Mouse (Mus musculus) fat pad, adult 2 months (tissue): ENCODE results near the gene 4930451I11Rik.
A peak's percentile ranks its signal among the peaks of the same experiment; 100 is the strongest.

Experiments
- DNase-seq: peaks from one replicate; pipeline ENCODE4 v3.0.0-alpha.2; 2011; ENCODE audit warnings: low read depth, low spot score; ENCODE audit errors: extremely low read depth

The 4930451I11Rik gene

DNA sequence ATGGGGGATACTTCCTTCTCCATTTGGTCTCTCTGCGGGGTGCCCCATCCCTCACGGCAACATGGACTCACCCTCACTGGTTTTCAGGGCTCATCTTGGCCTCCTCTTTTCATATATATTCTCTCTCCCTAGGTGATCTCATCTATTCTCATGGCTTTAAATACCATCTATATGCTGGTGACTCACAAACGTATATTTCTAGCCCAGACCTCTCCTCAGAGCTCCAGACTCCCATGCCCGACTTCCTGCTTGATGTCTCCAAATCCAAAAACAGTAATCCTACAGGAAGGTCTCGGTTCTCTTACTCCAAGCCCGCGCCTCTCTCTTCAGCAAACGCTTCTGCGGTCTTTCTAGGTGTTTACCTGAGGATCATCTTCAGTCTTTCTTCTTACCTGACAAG lies 11.8 kb upstream of the 4930451I11Rik start:
- no peak for DNase-seq

GRCm38 (mm10) chr7:126833294-126833693 lies 1.9 kb upstream of the 4930451I11Rik start:
- no peak for DNase-seq

- DNase-seq = no peak
These were observed 678 bp upstream of the 4930451I11Rik start for GRCm38 (mm10) chr7:126832036-126832598.

GRCm38 (mm10) chr7:126825952-126826351 lies 5.5 kb downstream of the 4930451I11Rik start:
- no peak for DNase-seq

DNA sequence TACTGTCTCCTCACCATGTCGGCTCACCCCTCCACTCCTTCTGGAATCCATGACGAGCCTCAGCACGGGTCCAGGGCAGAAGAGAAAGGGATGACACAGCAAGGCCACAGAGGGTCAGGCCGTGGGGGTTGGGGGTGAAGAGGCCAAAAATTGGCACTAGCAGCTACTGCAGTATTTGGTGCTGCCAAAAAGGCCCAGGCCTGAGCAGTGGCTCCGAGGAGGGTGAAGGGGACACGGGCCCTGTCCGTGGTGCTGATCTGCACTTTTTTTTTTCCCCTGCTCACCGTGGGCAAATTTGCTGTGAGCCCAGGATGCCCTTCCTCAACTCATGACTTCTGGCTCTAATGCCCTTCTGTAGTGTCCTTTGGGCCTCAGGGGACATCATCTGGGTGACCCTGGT lies 6.0 kb downstream of the 4930451I11Rik start:
- DNase-seq = no peak

- DNase-seq = no peak
These were observed 7.5 kb downstream of the 4930451I11Rik start for GRCm38 (mm10) chr7:126823940-126824339.

- DNase-seq = no peak
These were observed 8.2 kb downstream of the 4930451I11Rik start for GRCm38 (mm10) chr7:126823202-126823711.

GRCm38 (mm10) chr7:126822741-126823140 lies 8.7 kb downstream of the 4930451I11Rik start:
- DNase-seq = no peak

DNA sequence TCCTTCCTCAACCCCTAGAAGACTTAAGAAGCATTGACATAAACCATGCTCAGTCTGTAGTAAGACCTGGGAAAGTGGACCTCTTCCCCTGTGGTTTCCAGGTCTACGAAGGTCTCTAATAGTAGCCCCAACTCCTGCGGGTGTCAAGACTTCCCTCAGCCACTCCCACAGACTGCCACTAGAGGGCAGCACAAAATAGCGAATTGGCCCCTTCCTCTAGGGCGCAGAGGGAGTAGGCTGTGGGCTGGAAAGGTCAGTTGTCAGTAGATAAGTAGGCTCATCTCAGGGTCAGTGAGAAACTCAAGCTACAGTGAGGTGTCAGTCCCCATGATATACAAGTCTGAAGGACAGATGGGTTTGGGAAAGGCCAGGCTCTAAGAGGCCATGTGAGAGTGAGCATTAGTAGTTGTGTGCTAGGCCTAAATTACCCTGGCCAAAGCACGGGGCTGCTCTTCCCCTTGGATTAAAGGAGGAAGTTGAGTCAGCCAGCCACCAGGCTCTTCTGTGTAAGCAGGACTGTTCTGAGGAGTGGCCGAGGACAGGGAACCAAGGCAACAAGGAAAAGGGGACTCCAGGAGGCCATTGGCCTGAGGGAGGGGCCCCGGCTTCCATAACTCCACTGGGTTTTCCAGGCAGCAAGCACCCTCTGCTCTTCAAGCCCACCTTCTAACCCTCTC lies 9.5 kb downstream of the 4930451I11Rik start:
- no peak for DNase-seq

GRCm38 (mm10) chr7:126818818-126819217 lies 12.6 kb downstream of the 4930451I11Rik start:
- DNase-seq = no peak

DNA sequence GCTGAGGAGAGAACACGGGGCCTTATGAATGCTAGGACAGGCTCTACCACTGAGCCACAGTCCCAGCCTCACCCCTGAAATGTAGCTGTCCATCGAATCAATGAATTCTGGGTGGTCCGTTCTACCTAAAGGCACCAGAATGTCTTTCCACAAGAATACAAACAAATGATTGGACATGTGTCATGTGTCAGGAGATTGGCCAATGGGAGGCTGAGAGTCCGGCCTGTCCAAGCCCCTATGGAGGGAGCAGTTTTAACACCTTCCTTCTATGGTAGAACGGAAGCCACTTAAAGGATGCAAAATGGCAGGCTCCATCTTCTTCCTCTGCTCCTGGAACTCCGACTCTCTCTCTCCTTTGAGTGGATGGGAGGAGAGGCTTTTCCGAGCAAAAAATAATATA lies 13.8 kb downstream of the 4930451I11Rik start:
- no peak for DNase-seq

GRCm38 (mm10) chr7:126816494-126816893 lies 14.9 kb downstream of the 4930451I11Rik start:
- no peak for DNase-seq

DNA sequence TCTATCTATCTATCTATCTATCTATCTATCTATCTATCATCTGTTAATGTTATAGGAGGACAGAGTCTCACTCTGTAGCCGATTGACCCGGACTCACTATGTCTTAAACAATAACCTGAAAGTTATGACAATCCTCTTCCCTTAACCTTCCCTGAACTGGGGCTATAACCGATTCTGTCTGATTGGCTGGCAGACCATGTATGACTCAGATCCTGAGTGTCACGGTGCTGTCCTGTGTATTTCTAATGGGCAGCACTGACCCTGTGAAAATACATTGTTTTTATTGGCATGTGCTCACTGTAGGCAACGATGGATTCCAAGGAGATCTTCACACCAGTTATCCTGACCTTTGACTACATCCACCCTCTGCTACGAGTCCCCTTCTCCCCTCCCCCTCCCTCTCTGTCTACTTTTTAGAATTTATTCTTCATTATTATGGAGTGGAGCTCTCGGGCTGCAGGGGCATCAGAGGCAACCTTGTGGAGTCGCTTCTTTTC lies 15.7 kb downstream of the 4930451I11Rik start:
- no peak for DNase-seq

DNA sequence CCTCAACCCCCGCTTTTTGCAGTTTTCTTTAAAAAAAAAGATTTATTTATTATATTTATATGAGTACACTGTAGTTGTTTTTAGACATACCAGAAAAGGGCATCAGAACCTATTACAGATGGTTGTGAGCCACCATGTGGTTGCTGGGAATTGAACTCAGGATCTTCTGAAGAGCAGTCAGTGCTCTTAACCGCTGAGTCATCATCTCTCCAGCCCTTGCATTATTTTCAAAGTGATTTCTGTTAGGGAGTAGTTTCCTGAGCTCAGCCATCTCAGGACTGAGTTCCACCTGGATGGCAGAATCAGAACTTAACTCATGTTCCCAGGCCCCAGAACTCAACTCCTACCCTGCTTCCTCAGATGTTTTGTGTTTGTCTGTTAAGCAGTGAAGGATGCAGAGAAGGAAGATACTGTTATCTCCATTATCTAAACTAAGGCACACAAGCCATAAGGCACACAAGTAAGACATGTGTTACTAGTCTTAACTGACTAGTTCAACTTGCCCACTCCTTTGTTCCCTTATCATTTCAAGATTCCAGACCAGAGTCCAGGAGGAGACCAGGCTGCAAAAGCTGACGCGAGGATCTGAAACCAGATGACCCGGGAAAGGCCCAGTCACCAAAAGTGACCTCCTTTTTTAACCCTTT lies 21.6 kb downstream of the 4930451I11Rik start:
- DNase-seq = no peak

DNA sequence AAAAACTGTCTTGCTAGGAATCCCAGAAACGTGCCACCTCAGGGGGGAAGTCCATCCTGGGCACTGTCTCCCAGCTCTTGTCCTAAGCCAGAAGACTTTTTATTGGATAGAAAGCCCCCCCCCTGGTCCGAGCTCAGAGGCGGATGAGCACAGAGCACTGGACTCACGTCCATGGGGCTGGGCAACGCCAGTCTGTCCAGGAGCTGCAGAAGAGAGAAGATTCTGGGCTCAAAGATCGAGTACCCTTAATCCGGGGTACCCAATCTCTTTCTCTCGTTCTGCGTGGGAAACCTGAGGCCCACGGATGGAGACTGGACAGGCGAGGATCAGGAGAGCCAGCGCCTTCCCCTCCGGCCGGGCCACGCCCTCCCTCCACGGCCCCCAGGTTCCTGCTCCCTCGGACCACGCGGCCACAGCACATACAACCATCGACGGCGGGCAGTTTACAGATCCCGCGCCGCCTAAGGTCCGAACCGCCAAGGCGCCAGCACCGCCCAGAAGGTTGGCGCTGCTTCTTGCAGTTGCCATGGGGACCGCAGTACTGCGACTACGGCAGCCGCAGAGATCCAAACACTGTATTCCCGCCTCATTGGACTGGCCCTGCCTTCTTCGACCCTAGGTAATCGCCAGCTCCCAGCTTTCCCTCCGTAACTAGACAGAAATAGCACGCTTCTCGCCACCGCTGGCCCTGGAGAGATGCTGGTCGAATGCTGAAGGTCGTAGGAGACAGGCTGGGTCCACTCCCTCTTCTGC lies 22.6 kb downstream of the 4930451I11Rik start:
- DNase-seq = no peak

DNA sequence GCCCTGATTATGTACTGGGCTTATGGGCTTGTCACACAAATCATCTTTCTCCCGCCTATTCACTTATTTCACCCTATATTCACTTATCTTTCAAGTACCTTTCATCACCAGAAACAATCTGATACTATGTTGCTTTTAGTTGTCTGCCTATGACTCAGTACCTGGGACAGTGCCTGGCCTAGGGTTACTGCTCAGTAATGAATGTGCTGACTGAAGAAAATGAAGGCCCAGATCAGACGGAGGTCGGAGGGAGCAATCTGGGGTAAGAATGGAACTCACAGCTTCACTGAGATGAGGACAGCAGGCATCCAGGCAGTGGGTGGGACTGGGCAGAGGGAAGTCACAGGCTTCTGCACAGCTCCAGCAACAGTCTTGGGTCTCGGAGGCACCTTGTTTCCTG lies 24.0 kb downstream of the 4930451I11Rik start:
- no peak for DNase-seq

DNA sequence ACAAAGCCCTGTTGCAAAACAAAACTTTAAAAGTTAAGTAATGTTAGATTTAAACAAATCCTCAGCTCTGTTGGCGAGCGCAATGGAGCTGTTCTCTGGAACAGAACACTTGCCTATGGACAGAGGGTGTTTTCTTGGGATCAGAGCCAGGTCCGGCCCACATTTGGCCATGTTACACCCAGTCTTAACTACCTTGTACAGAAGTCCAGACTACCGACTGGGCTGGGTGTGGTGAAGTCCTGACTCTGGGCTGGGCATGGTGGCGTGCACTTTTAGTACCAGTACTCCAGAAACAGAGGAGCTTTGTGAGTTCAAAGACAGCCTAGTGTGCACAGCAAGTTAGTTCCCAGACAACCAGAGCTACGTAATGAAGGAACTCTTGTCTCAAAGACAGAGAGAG lies 24.5 kb downstream of the 4930451I11Rik start:
- DNase-seq = peak; percentile 91

DNA sequence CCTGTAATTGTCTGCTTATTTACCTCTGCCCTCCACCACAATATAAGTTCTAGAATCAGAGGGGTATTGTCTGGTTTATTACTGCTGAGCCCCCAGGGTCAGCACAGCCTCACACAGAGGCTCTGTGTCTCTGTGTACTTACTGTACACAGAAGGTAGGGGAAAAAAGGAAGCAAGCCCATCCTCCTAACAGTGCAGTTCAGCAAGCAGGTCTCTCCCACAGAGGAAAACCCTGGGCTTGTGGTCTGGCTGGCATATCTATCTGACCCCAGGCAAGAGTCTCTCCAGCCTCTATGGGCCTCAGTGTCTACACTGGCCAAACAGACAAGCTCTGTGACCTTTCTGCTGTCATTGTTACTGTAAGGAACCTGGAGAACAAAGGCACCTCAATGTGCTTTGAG lies 27.7 kb downstream of the 4930451I11Rik start:
- no peak for DNase-seq

- DNase-seq = no peak
These were observed 28.3 kb downstream of the 4930451I11Rik start for GRCm38 (mm10) chr7:126803181-126803580.

- no peak for DNase-seq
These were observed 29.1 kb downstream of the 4930451I11Rik start for GRCm38 (mm10) chr7:126802134-126802889.

- DNase-seq = no peak
These were observed 30.4 kb downstream of the 4930451I11Rik start for GRCm38 (mm10) chr7:126801057-126801422.
